Mouse (Mus musculus): ENCODE results near the gene Gm19426. TPM values are rescaled to one million over a fixed set of nuclear protein-coding genes. Genes with fewer than 3 reads are reported as not detected.

Gm19426 gene
- polyA plus RNA-seq, 1 experiment from 2014 or later, result 3.1 TPM

- in situ Hi-C loops (cut with MboI; ENCODE audit: low pct_unique_long_range_greater_than_20kb), result no loop called here
Observed at GRCm38 (mm10) chr2:84714811-84715561, 28.5 kb downstream of the Gm19426 start, which contains the start of gene Zdhhc5. TSS of gene Zdhhc5 (minus strand) at chr2:84715180.

GRCm38 (mm10) chr2:84714422-84714810 is 29.0 kb downstream of the Gm19426 start:
- DNase-seq (ENCODE audit: low read depth, low spot score), result no peak
- TF ChIP-seq CTCF (IDR thresholded peaks at IDR 0.05), result no peak
- ChIA-PET POLR2A (interaction anchor here (1.6 kb wide), 1 partner anchor 10 kb away, joined by 5 read pairs; no protein-coding TSS in a partner anchor), CTCF (interaction anchor here (0.8 kb wide), 1 partner anchor 19 kb away, joined by 3 read pairs; no protein-coding TSS in a partner anchor)
- in situ Hi-C loops (cut with MboI; ENCODE audit: low pct_unique_long_range_greater_than_20kb), result no loop called here
- ATAC-seq, result no peak
- H3K27me3 ChIP-seq, result no peaks in the 10 kb centered on the region

More at GRCm38 (mm10) chr2:84714811-84715561, 28.5 kb downstream of the Gm19426 start, which contains the start of gene Zdhhc5:
- no peak for TF ChIP-seq CTCF (IDR thresholded peaks at IDR 0.05)
- no peaks in the 10 kb centered on the region for H3K27me3 ChIP-seq
- POLR2A ChIA-PET, result interaction anchor here (1.6 kb wide), 1 partner anchor 11 kb away, joined by 5 read pairs; no protein-coding TSS in a partner anchor
- CTCF ChIA-PET, result no interaction called here
- DNase-seq (ENCODE audit: low read depth, low spot score) (peak; percentile 95), ATAC-seq (peak; percentile 82)

- ATAC-seq (no peak), DNase-seq (ENCODE audit: low read depth, low spot score) (no peak)
- CTCF ChIA-PET, result interaction anchor here (1.4 kb wide), 1 partner anchor 11 kb away, joined by 4 read pairs; no protein-coding TSS in a partner anchor
- no peak for TF ChIP-seq CTCF (IDR thresholded peaks at IDR 0.05)
- in situ Hi-C loops (cut with MboI; ENCODE audit: low pct_unique_long_range_greater_than_20kb), result no loop called here
- no peaks in the 10 kb centered on the region for H3K27me3 ChIP-seq
- POLR2A ChIA-PET, result interaction anchor here (0.7 kb wide), 3 partner anchors 79 to 99 kb away, joined by 4 to 8 read pairs (median 4); no protein-coding TSS in a partner anchor
Observed at GRCm38 (mm10) chr2:84711898-84712297, 31.6 kb downstream of the Gm19426 start.

GRCm38 (mm10) chr2:84707523-84707922 is 35.9 kb downstream of the Gm19426 start:
- DNase-seq (ENCODE audit: low read depth, low spot score) (no peak), ATAC-seq (no peak)
- TF ChIP-seq CTCF (IDR thresholded peaks at IDR 0.05), result no peak
- POLR2A ChIA-PET, result no interaction called here
- H3K27me3 ChIP-seq, result no peaks in the 10 kb centered on the region
- CTCF ChIA-PET, result interaction anchor here (2.3 kb wide), 1 partner anchor 11 kb away, joined by 10 read pairs; no protein-coding TSS in a partner anchor
- in situ Hi-C loops (cut with MboI; ENCODE audit: low pct_unique_long_range_greater_than_20kb), result no loop called here

GRCm38 (mm10) chr2:84705295-84705694 is 38.2 kb downstream of the Gm19426 start:
- ATAC-seq, result no peak

GRCm38 (mm10) chr2:84704329-84704728 is 39.1 kb downstream of the Gm19426 start:
- no peak for TF ChIP-seq CTCF (IDR thresholded peaks at IDR 0.05)
- ATAC-seq, result peak; percentile 78
- in situ Hi-C loops (cut with MboI; ENCODE audit: low pct_unique_long_range_greater_than_20kb), result no loop called here
- ChIA-PET POLR2A (interaction anchor here (0.6 to 1.7 kb wide), 2 partner anchors 10 to 94 kb away, joined by 3 to 5 read pairs; partner anchors contain the start of gene Ube2l6), CTCF (interaction anchor here (2.3 kb wide), 1 partner anchor 9 kb away, joined by 7 read pairs; no protein-coding TSS in a partner anchor)
- H3K27me3 ChIP-seq, result no peaks in the 10 kb centered on the region
- no peak for DNase-seq (ENCODE audit: low read depth, low spot score)

More at GRCm38 (mm10) chr2:84705295-84705694, 38.2 kb downstream of the Gm19426 start:
- no peak for DNase-seq (ENCODE audit: low read depth, low spot score)
- no peak for TF ChIP-seq CTCF (IDR thresholded peaks at IDR 0.05)
- ChIA-PET CTCF (interaction anchor here (2.3 kb wide), 1 partner anchor 10 kb away, joined by 7 read pairs; no protein-coding TSS in a partner anchor), POLR2A (interaction anchor here (1.2 to 1.7 kb wide), 2 partner anchors 9 to 10 kb away, joined by 4 to 5 read pairs; no protein-coding TSS in a partner anchor)
- in situ Hi-C loops (cut with MboI; ENCODE audit: low pct_unique_long_range_greater_than_20kb), result no loop called here
- H3K27me3 ChIP-seq, result no peaks in the 10 kb centered on the region

- no peak for TF ChIP-seq CTCF (IDR thresholded peaks at IDR 0.05)
- no peak for DNase-seq (ENCODE audit: low read depth, low spot score)
- ChIA-PET CTCF (interaction anchor here (2.3 kb wide), 1 partner anchor 8 kb away, joined by 7 read pairs; no protein-coding TSS in a partner anchor), POLR2A (interaction anchor here (1.7 kb wide), 1 partner anchor 11 kb away, joined by 5 read pairs; no protein-coding TSS in a partner anchor)
- no peaks in the 10 kb centered on the region for H3K27me3 ChIP-seq
- ATAC-seq, result no peak
- in situ Hi-C loops (cut with MboI; ENCODE audit: low pct_unique_long_range_greater_than_20kb), result no loop called here
Observed at GRCm38 (mm10) chr2:84703497-84703896, 40.0 kb downstream of the Gm19426 start.

- peak; percentile 62 for ATAC-seq
- CTCF ChIA-PET, result interaction anchor here (0.8 to 2.0 kb wide), 7 partner anchors 9 to 64 kb away, joined by 3 to 10 read pairs (median 4); no protein-coding TSS in a partner anchor
- no peak for DNase-seq (ENCODE audit: low read depth, low spot score)
- no peak for TF ChIP-seq CTCF (IDR thresholded peaks at IDR 0.05)
- H3K27me3 ChIP-seq, result no peaks in the 10 kb centered on the region
- POLR2A ChIA-PET, result interaction anchor here (1.0 kb wide), 1 partner anchor 10 kb away, joined by 4 read pairs; no protein-coding TSS in a partner anchor
- in situ Hi-C loops (cut with MboI; ENCODE audit: low pct_unique_long_range_greater_than_20kb), result no loop called here
Observed at GRCm38 (mm10) chr2:84695007-84695695, 48.3 kb downstream of the Gm19426 start.

Other genes with a start within 250 kb of the Gm19426 start
- 102 TPM for gene Ctnnd1, start 92.9 kb downstream of the Gm19426 start, polyA plus RNA-seq (2021)
- gene Btbd18, start 84.6 kb downstream of the Gm19426 start, polyA plus RNA-seq (2021), result 0.10 TPM
- gene Selenoh, start 72.9 kb downstream of the Gm19426 start, polyA plus RNA-seq (2021), result 60.4 TPM
- gene Gm28635, start 65.6 kb downstream of the Gm19426 start, polyA plus RNA-seq (2021), result not detected
- gene Med19, start 65.3 kb downstream of the Gm19426 start, polyA plus RNA-seq (2021), result 30.6 TPM
- gene Tmx2, start 64.5 kb downstream of the Gm19426 start, polyA plus RNA-seq (2021), result 244 TPM
- 65.0 TPM for gene Zdhhc5, start 28.5 kb downstream of the Gm19426 start, polyA plus RNA-seq (2021)
- 11.9 TPM for gene Clp1, start 16.3 kb downstream of the Gm19426 start, polyA plus RNA-seq (2021)
- 11.6 TPM for gene Ypel4, start 9.6 kb downstream of the Gm19426 start, polyA plus RNA-seq (2021)
- 0.14 TPM for gene Serping1, start 31.8 kb upstream of the Gm19426 start, polyA plus RNA-seq (2021)
- 4.7 TPM for gene Ube2l6, start 55.2 kb upstream of the Gm19426 start, polyA plus RNA-seq (2021)
- gene Smtnl1, start 79.0 kb upstream of the Gm19426 start, polyA plus RNA-seq (2021), result not detected
- 56.5 TPM for gene Timm10, start 83.3 kb upstream of the Gm19426 start, polyA plus RNA-seq (2021)
- 0.22 TPM for gene Slc43a1, start 95.2 kb upstream of the Gm19426 start, polyA plus RNA-seq (2021)
- 0.82 TPM for gene Rtn4rl2, start 143.1 kb upstream of the Gm19426 start, polyA plus RNA-seq (2021)
- gene Slc43a3, start 192.9 kb upstream of the Gm19426 start, polyA plus RNA-seq (2021), result not detected
- not detected for gene Prg2, start 236.8 kb upstream of the Gm19426 start, polyA plus RNA-seq (2021)
- gene Prg3, start 244.6 kb upstream of the Gm19426 start, polyA plus RNA-seq (2021), result not detected

Measured in Patski (cell line).